Mouse (Mus musculus): ENCODE results near the gene Scin.

- TF ChIP-seq POLR2A (IDR thresholded peaks at IDR 0.05; ENCODE audit: insufficient read length, low read depth), result no peak
- no peak for TF ChIP-seq E2F4 (IDR thresholded peaks at IDR 0.05; ENCODE audit: insufficient read depth)
These were observed 36.6 kb downstream of the Scin start for GRCm38 (mm10) chr12:40097449-40097848.

Data from myocyte (in vitro differentiated cells).